Mouse (Mus musculus) liver, adult 2 months (tissue): Measurements from ENCODE around the gene Car11. TPM values are rescaled to one million over a fixed set of nuclear protein-coding genes. Genes with fewer than 3 reads are reported as not detected.
A peak's percentile ranks its signal among the peaks of the same experiment; 100 is the strongest.

ENCODE experiments used
- DNase-seq: peaks from one replicate; pipeline ENCODE4 v3.0.0-alpha.2; 2011; ENCODE audit warnings: low read depth, low spot score; ENCODE audit errors: extremely low read depth
- H3K27ac ChIP-seq: fragments of 200-500 bp; replicated peaks from 2 replicates; pipeline ENCODE4 v1.5.1; 2012; ENCODE audit warnings: low read depth, mild to moderate bottlenecking, control low read depth, inconsistent platforms, low read length; ENCODE audit not compliant: insufficient read depth
- H3K27me3 ChIP-seq: fragments of 200-500 bp; 2 replicates; pipeline ENCODE4 v1.6.1; 2012; ENCODE audit warnings: mild to moderate bottlenecking, moderate library complexity, low read length, inconsistent platforms; ENCODE audit not compliant: control insufficient read depth, insufficient read depth
- H3K36me3 ChIP-seq: fragments of 200-500 bp; 2 replicates; pipeline ENCODE4 v1.6.1; 2012; ENCODE audit warnings: low read length, inconsistent platforms; ENCODE audit not compliant: control insufficient read depth, insufficient read depth
- H3K4me1 ChIP-seq: fragments of 200-500 bp; 2 replicates; pipeline ENCODE4 v1.6.1; 2011; ENCODE audit warnings: low read length; ENCODE audit not compliant: control insufficient read depth, insufficient read depth
- H3K4me3 ChIP-seq: fragments of 200-500 bp; 2 replicates; pipeline ENCODE4 v1.5.1; 2011; ENCODE audit warnings: low read depth, mild to moderate bottlenecking, control low read depth, low read length, moderate library complexity; ENCODE audit not compliant: insufficient read depth
- H3K79me2 ChIP-seq: fragments of 200-500 bp; 2 replicates; pipeline ENCODE4 v1.6.1; 2012; ENCODE audit warnings: inconsistent platforms, mild to moderate bottlenecking, low read length, moderate library complexity; ENCODE audit not compliant: control insufficient read depth, insufficient read depth
- H3K9ac ChIP-seq: fragments of 200-500 bp; 2 replicates; pipeline ENCODE4 v1.6.1; 2012; ENCODE audit warnings: low read depth, mild to moderate bottlenecking, control low read depth, inconsistent platforms, low read length
- CTCF ChIP-seq: fragments of 200-500 bp; IDR thresholded peaks from 2 replicates; pipeline ENCODE4 v1.5.1; 2011; ENCODE audit warnings: low read depth, low read length, control low read depth
- POLR2A ChIP-seq: fragments of 200-500 bp; IDR thresholded peaks from 2 replicates; pipeline ENCODE4 v1.6.1; 2011; ENCODE audit warnings: low read length, control low read depth; ENCODE audit not compliant: insufficient read depth; ENCODE audit errors: extremely low read depth
- WGBS: fragments of 180-500 bp; shearing (Covaris S2); methylation state at CpG from one replicate; pipeline ENCODE4 v1.1.7; 2018; 5-methylcytosine and 5-hydroxymethylcytosine counted together
- polyA plus RNA-seq: library from polyadenylated mRNA; depleted of rRNA; stranded (reverse); fragments of >200 nt; gene quantifications from 2 replicates; pipeline ENCODE4 v1.2.3, GENCODE M21; 2012
- total RNA-seq: library from RNA; depleted of rRNA; stranded (reverse); fragments of >200 nt; gene quantifications from 2 replicates; pipeline ENCODE4 v1.2.3, GENCODE M21; 2014

The Car11 gene
- total and polyA plus RNA-seq, 2 experiments = 0.09 to 0.59 TPM

DNA sequence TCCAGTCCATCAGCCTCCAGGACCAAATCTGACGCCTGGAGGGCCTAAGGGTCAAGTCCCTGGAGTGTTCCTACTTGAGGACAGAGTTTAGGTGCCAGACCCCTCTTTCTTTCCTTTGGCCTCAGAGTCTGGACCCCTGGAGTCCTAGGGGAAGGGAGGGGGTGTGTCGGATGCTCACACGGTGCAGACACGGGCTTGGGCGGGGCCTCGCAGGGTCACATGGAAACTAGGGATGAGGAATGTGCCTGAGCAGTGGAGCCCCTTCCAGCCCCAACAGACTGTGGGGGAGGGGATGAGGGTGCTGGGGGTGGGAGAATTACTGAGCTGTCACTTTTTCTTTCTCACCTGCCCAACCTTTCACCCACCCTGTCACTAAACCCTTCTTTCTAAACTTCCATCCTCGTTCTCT lies 6.2 kb downstream of the Car11 start:
- TF ChIP-seq POLR2A = peak; percentile 37; the same call in 1 of the 2 replicates
- no peak for TF ChIP-seq CTCF
- Histone ChIP-seq H3K27ac (peak overlapping the region; percentile 96), H3K79me2 (no peaks in the 10 kb centered on the region; the same call in 1 of the 2 replicates), H3K4me1 (peaks cover 18% of the 10 kb centered on the region), H3K9ac (peak overlapping the region; percentile 98), H3K36me3 (peaks cover 11% of the 10 kb centered on the region), H3K4me3 (peak overlapping the region; percentile 81), H3K27me3 (no peaks in the 10 kb centered on the region)
- 0% methylated on average over 7 of the region's 7 CpGs for WGBS
- peak; percentile 71 for DNase-seq

DNA sequence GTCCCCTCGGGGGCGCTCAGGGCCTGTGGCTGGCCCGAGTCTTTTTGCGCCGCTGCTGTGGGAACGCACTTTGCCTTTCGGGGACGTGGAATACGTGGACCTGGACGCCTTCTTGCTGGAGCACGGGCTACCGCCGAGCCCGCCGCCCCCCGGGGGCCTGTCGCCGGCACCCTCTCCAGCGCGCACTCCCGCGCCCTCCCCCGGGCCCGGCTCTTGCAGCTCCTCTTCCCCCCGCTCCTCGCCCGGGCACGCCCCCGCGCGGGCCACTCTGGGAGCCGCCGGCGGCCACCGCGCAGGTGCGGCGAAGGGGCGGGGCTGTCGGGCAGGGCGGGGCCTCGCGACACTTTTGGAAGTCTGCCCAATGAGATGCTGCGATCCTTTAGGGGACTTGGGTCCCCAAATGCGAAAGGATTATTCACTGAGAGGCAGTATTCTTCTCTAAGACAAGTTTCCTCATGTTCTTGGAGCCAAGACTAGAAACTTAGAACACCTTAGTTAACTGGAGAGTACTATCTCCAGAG lies 7.1 kb downstream of the Car11 start:
- TF ChIP-seq POLR2A (peak; percentile 87), CTCF (no peak)
- peak overlapping the region; percentile 99 for H3K27ac ChIP-seq
- peak; percentile 55 for DNase-seq
- H3K27me3 ChIP-seq = no peaks in the 10 kb centered on the region
- peak overlapping the region; percentile 81 for H3K4me3 ChIP-seq
- 1% methylated on average over 45 of the region's 45 CpGs for whole genome bisulfite sequencing
- H3K36me3 ChIP-seq = peaks cover 11% of the 10 kb centered on the region
- peak overlapping the region; percentile 98 for H3K9ac ChIP-seq
- H3K4me1 ChIP-seq = peaks cover 22% of the 10 kb centered on the region
- no peaks in the 10 kb centered on the region; the same call in 1 of the 2 replicates for H3K79me2 ChIP-seq

DNA sequence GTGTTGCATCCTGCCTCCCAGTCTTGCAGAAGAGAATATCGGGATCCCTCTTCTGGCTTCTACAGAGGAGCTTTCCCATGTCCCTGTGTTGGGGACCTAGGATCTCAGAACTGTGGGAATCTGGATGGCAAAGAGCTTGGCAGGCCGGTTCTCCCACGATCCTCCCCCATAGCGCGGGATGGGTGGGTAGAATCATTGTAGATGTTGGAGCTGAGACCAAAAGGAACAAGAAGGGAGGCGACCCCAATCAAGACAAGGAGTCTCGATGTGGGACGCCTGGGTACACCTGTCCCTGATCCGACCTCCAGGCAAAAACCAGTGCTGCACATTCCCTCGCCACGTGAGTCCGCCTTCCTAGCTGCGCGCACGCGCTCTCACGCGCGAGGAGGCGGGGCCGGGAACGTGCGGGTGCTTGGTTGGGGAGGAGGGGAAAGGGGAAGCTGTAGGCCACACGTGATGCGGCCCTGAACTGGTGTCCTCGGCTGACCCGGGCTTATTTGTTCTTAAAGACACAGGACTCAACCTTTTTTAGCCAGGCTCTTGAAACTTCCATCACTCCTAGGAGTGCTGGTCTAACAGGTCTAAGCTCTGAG lies 7.8 kb downstream of the Car11 start:
- Histone ChIP-seq H3K4me3 (peak overlapping the region; percentile 81), H3K9ac (peak overlapping the region; percentile 73), H3K4me1 (peaks cover 27% of the 10 kb centered on the region), H3K27ac (peak overlapping the region; percentile 99), H3K79me2 (no peaks in the 10 kb centered on the region; the same call in 1 of the 2 replicates), H3K36me3 (peaks cover 11% of the 10 kb centered on the region), H3K27me3 (no peaks in the 10 kb centered on the region)
- TF ChIP-seq CTCF = no peak
- TF ChIP-seq POLR2A = peak; percentile 64
- peak; percentile 91 for DNase-seq
- under 1% methylated on average over 27 of the region's 27 CpGs for WGBS

DNA sequence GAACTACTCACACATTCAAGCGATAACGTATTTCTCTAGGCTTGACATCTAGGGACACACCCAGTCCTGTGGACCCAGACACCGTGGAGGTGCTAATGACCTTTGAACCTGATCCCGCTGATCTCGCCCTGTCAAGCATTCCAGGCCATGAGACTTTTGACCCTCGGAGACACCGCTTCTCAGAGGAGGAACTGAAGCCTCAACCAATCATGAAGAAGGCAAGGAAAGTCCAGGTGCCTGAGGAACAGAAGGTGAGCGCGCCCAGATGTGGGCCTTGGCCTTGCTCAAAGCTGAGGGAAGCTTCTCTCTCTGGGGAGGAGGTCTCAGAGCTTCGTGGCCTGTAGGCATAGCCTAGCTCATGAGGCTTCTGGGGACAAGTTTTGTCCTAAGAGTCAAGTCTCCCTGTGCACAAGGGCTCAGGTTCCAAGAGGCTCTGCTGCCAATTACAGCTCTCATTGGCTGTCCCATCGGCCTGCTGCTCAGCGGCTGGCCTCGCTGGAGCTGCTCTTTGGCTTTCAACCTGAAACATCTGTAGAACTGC lies 8.6 kb downstream of the Car11 start:
- WGBS = 7% methylated on average over 13 of the region's 13 CpGs
- Histone ChIP-seq H3K4me1 (peaks cover 35% of the 10 kb centered on the region), H3K36me3 (peaks cover 11% of the 10 kb centered on the region), H3K4me3 (peak overlapping the region; percentile 31), H3K79me2 (no peaks in the 10 kb centered on the region; the same call in 1 of the 2 replicates), H3K27me3 (no peaks in the 10 kb centered on the region), H3K27ac (peak overlapping the region; percentile 78), H3K9ac (peak overlapping the region; percentile 41)
- TF ChIP-seq POLR2A (peak; percentile 24; the same call in 1 of the 2 replicates), CTCF (no peak)
- peak; percentile 94 for DNase-seq

DNA sequence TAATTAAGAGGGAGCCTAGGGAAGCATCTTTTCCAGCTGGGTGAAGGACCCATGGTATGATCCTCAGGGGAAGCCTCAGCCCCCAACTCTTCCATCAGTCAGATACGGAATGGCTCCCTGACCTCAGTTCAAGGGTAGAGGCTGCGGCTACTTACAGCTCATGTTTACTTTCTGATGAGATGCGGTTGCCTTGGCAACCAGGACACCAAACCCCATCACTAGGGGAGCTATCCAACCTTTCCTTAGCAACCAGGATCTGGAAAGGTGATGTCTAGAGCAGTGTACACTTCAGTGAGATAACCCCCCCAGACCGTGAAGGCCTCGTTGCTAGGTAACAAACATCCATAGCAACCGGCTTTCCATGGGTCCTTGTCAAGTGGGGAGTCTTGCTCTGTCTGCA lies 9.4 kb downstream of the Car11 start:
- WGBS = 40% methylated on average over 6 of the region's 6 CpGs
- H3K4me1 ChIP-seq = peaks cover 32% of the 10 kb centered on the region
- peaks cover 11% of the 10 kb centered on the region for H3K36me3 ChIP-seq
- no peak overlapping the region for H3K4me3 ChIP-seq
- H3K27me3 ChIP-seq = no peaks in the 10 kb centered on the region
- H3K9ac ChIP-seq = no peak overlapping the region
- peak; percentile 59 for DNase-seq
- peak overlapping the region; percentile 78 for H3K27ac ChIP-seq
- H3K79me2 ChIP-seq = no peaks in the 10 kb centered on the region; the same call in 1 of the 2 replicates
- no peak for TF ChIP-seq POLR2A
- no peak for TF ChIP-seq CTCF
